Mouse (Mus musculus): Measurements from ENCODE around the gene Ociad1.
"Not testable (repeated sequence)": the region's sequence is repeated elsewhere in the genome, so short reads cannot be mapped to it uniquely, and the experiment has no call there.

Gene Ociad1

GRCm38 (mm10) chr5:73286603-73287002 is 6.0 kb upstream of the Ociad1 start:
- no peak for DNase-seq

DNA sequence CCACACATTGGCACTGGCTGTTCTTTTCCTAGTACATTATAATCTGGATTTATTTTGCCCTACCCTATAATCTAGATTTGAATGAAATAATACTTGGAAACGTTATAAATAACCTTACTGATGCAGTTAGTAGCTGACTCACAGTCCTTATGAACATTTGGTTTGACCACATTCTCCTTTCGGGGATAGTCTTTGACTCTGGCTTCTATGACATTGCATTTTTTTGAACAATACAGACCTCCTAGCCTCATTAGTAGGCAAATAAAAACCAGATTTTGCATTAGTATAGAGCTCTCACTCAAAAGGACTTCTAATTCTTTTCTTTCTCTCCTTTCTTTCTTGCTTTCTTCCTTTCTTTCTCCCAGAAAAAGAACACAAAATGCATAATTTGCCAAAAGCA is 2.7 kb upstream of the Ociad1 start:
- no peak for DNase-seq

GRCm38 (mm10) chr5:73293458-73293827 is 859 bp downstream of the Ociad1 start:
- no peak for DNase-seq

DNA sequence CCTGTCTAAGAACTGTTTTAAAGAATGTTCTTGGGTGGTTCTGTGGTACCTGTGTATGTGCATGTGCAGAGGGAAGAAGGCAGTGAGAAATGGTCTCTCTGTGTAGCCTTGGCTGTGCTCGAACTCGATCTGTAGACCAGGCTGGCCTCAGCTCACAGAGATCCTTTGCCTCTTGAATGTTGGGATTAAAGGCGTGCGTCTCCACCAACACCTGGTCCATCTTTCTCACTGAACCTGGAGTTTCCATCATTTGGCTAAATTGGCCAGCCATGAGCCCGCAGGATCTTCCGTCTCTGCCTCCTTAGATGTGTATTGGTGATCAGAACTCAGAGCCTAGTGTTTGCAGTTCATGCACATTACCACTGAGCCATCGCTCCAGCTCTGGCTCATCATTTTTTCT is 2.4 kb downstream of the Ociad1 start:
- no peak for DNase-seq

DNA sequence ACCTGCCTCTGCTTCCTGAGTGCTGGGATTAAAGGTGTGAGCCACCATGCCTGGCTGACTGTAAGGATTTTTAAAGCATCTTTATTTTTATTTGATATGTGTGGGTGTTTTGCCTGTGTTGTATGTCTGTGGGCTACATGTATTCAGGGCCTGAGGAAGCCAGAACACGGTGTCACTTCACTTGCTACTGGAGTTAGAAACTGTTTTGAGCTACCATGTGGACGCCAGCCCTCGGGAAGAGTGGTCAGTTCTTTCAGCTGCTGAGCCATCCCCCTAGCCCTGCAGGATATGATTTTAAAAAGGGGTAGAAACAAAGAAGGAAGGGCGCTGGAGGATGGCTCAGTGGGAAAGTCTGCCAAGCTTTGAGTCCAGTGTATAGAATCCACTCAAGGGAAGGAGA is 3.3 kb downstream of the Ociad1 start:
- DNase-seq, result no peak

- DNase-seq, result no peak
Measured at GRCm38 (mm10) chr5:73301601-73302307, 9.2 kb downstream of the Ociad1 start.

DNA sequence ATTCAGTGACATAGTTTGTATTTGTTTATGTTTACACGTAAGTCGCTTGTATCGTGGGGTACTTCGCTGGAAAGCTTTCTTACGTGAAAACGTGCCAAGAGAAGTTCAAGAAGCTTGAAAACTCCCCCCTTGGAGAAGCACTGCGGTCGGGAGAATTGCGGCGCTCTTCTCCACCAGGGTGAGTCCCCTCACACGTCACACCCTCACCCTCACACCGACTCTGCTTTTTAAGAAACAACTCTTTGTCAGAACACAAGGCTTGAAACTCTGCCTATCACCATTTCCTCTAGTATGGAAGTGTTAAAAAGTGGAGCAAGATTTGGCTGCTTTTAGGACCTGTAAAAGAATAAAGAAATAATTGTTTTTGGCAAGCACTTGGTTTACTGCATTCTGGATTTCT is 11.9 kb downstream of the Ociad1 start:
- DNase-seq, result no peak

DNA sequence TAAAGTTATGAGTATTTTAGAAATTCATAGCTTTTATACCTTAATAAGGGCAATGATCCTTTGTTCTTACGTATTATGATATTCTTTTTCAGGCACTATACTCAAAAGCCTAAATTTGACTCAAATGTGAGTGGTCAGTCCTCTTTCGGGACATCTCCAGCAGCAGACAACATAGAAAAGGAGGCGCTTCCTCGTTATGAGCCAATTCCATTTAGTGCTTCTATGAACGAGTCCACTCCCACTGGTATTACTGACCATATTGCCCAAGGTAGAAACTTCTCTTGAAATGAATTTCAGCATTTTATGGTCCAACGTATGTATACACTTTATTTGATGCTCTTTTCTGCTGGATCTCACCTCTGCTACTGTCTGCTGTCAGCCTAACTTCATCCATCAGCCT is 13.9 kb downstream of the Ociad1 start:
- DNase-seq, result no peak

- no peak for DNase-seq
Measured at GRCm38 (mm10) chr5:73307297-73307696, 14.7 kb downstream of the Ociad1 start.

DNA sequence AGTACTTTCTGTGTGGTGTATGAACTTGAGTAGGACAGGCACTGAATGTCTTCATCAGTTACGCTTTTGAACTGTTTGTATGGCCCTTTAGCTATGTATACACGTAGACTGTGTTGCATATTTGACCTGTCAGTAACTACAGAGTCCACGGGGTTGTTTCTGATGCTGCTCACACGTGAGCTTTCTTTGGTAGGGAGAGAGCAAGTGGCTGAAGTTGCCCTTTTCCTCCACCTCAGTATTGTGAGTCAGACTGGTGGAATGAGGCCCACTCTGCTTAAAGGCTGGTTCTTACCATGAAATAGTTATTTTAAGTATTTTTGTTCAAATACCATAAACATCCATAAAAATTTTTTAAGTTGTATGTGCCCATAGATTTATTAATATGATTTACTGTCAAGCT is 16.9 kb downstream of the Ociad1 start:
- no peak for DNase-seq

DNA sequence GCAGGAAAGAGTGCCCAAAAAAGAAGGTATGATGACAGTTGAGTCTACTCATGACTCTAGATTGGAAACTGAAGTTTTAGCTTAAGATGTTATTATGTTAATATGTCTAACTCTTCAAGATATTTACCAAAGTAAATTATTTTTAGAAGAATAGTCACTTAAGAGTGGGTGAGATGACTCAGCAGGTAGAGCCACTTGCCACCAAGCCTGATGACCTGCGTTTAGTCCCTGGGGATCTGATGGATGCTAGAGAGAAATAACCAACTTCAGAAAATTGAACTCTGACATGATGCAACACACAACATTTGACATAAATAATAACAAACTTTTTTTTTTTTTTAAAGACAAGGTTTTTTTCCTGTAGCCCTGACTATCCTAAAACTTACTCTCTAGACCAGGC is 17.8 kb downstream of the Ociad1 start:
- no peak for DNase-seq

- no peak for DNase-seq
Measured at GRCm38 (mm10) chr5:73311458-73311857, 18.9 kb downstream of the Ociad1 start.

- DNase-seq, result no peak
Measured at GRCm38 (mm10) chr5:73313591-73313990, 21.0 kb downstream of the Ociad1 start.

DNA sequence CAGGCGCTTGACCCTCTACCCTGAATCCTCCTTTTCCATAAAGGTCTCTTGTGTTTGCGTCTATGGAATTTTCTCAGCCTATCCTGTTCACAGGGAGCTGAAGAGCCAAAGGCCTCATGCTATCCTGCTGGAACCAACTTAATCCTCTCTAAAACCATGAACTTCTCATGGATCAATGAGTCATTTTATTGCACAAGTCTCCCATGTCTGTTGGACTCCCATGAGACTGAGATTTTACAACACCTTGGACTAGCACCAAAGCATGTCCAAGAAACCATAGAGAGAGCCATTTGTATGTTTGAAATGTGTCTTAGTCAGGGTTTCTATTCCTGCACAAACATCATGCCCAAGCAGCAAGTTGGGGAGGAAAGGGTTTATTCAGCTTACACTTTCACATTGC is 22.1 kb downstream of the Ociad1 start:
- no peak for DNase-seq

DNA sequence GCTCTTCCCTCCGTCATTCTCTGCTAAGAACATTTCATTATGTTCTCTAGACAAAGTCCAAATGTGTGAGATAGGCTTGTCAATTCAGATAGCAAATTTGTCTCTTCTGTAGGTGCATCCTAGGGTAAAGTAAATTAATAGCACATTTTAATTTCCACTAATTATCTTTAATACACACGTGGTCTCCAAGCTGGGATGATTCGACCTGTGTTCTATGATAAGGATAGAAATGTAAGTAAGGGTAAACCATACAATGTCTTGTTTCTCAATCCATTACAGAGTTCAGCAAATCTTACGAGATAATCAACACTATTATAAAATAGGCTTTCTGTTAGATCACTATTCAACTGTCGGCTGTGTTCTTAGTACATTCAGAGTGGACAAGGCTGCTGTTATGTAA is 26.7 kb downstream of the Ociad1 start:
- no peak for DNase-seq

DNA sequence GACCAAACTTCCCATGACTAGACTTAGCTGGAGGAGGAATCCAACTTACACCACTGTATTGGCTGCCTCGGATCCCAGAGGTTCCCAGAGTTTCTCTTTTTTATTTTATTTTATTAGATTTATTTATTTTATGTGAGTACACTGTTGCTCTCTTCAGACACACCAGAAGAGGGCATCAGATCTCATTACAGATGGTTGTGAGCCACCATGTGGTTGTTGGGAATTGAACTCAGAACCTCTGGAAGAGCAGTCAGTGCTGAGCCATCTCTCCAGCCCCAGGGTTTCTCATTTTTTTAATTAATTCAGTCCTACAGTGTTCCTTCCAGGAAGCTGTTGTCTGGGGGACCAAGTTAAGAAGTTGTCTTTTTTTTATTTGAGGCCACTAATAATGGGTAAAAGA is 30.1 kb downstream of the Ociad1 start:
- not testable (repeated sequence) for DNase-seq

DNA sequence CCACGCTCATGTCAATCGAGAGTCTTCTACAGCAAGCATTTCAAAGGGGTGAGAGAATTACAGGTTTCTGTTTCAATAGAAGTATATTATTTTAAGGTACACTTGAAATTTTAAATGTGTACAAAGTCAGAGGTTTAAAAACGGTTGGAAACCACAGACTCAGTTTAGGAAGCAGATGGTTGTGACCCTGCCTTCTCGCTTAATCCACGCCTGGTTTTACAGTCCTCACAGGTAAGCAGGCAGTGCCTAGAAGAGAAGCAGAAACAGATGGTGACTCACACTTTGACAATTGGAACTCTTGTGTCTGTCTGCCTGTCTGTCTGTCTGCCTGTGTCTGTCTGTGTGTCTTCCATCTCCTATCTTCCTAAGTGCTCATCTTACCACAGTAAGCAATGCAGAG is 31.0 kb downstream of the Ociad1 start:
- DNase-seq, result no peak

DNA sequence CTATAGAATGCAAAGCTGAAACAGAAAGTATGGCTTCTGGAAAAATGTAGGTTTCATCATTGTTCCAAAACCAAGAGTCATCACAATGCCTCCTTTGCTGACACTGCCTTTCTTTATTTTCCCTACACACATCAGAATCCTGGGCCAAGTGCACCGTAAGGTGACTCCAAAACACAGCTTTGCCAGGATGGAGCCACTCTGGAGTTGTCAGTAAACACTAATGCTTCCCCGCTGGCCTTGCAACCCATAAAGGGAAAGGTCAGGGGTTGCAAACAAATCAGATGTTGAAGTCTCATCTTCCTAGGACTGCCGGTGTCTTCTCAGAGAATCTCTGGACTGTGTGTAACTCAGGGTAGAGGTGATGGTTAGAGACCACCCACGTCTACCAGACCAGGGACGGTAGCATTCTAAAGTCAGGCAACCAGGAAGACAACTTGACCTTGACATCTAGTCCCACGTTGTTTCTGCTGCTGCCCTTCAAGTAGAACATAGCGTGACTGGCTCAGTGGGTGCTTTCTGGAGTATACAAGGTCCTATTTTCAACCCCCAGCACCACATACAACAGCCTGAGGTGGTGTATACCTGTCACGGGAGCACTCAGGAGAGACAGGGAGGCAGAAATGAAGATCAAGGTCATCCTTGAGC is 32.1 kb downstream of the Ociad1 start:
- DNase-seq, result no peak

DNA sequence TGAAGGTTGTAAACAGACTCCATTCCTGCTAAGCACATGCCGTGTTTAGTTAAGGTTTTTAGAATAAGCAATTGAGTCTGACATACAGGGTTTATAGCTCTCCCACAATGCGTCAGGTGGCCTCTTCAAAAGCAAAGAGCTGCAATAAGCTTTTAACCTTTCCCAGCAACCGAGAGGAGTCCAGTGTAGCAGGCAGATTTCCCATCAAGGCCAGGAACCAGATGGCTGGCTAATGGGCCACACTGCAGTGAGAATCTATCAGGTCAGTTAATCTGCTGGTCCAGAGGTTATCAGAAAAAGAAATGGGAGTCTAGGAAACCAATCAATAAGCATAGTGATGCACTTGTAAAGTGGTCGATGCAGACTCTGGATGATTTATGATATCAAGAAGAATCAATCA is 38.4 kb downstream of the Ociad1 start:
- DNase-seq, result no peak

DNA sequence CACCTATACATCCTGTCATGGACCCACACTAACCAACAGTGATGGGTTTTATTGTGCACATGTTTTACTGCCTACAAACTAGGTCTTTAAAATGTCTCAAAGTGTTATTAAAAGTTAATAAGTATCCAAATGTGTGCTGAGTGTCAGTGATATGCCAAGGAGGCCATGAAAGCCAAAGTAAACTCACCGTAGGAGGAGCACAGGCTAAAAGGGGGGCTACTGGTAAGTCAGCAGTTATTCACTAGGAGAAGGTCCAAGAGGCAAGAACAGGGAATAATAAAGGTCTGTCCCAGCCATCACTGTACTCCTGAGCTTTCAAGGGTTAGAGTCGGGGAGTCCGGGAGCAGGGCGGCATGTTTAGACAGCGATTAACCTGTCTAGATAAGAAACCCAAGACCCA is 43.9 kb downstream of the Ociad1 start:
- no peak for DNase-seq

GRCm38 (mm10) chr5:73337961-73338831 is 45.6 kb downstream of the Ociad1 start:
- peak; percentile 43 for DNase-seq

- no peak for DNase-seq
Measured at GRCm38 (mm10) chr5:73338832-73339163, 46.2 kb downstream of the Ociad1 start.

- no peak for DNase-seq
Measured at GRCm38 (mm10) chr5:73339779-73340722, 47.5 kb downstream of the Ociad1 start.
